Mouse (Mus musculus) neutrophil, adult 5-6 weeks (primary cell): ENCODE measurements around the gene Cend1. TPM values are rescaled to one million over a fixed set of nuclear protein-coding genes. Genes with fewer than 3 reads are reported as not detected.
"Not testable (repeated sequence)": the region's sequence is repeated elsewhere in the genome, so short reads cannot be mapped to it uniquely, and the experiment has no call there.

Source experiments
- ATAC-seq: fragments of 151-379, 151-347 bp; 2 replicates; pipeline ENCODE4 v1.8.0; 2017; ENCODE audit warnings: mild to moderate bottlenecking, moderate TSS enrichment; ENCODE audit not compliant: insufficient number of reproducible peaks, poor library complexity, low FRiP score, severe bottlenecking; ENCODE audit errors: extremely low read depth
- total RNA-seq: library from RNA; stranded (forward); fragments of 200-1000 nt; gene quantifications from 2 replicates; pipeline ENCODE4 v1.2.3, GENCODE M21; 2017

The Cend1 gene
- total RNA-seq, 1 experiment from 2014 or later, result not detected

DNA sequence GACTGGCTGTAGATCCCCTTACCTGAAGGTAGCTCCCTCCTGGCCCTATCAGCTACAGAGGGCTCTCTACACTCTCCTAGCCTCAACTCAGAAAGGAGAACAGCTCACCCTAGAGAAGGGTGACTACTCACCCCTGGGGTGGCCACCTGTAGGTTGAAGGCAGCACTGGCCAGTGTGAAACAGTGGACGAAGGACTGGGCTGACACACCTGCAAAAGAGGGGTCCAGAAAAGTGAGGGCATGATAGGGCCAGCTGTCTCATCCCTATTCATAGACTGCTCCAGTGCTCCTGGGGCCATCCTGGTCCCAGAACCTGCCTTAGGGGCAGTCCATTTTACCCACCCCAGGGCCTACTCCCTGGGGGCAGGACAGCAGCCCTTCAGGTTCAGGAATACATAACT is 17.6 kb downstream of the Cend1 start:
- ATAC-seq, result no peak

- no peak for ATAC-seq
These were observed 18.7 kb downstream of the Cend1 start for GRCm38 (mm10) chr7:141410631-141411030.

DNA sequence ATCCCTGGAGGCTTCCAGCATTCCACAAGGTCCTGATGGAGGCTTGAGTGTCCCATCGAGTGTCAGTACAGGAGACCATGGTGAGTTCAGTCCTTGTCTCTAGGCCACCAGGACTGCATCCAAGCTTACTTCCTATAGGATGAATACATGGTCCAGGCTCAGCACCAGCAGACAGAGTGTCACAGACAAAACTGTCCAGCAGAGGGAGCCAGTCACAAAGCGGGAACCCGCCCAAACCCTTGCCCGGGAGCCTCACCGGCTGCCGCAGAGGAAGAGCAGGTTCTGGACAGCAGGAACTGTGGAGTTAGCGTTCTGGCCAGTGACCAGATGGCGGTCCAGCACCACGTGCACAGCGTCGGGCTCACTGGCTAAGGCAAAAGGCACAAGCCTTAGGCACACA is 20.5 kb downstream of the Cend1 start:
- ATAC-seq, result peak; percentile 83

- not testable (repeated sequence) for ATAC-seq
These were observed 21.6 kb downstream of the Cend1 start for GRCm38 (mm10) chr7:141407670-141408069.

GRCm38 (mm10) chr7:141405466-141405865 is 23.8 kb downstream of the Cend1 start:
- ATAC-seq, result no peak

DNA sequence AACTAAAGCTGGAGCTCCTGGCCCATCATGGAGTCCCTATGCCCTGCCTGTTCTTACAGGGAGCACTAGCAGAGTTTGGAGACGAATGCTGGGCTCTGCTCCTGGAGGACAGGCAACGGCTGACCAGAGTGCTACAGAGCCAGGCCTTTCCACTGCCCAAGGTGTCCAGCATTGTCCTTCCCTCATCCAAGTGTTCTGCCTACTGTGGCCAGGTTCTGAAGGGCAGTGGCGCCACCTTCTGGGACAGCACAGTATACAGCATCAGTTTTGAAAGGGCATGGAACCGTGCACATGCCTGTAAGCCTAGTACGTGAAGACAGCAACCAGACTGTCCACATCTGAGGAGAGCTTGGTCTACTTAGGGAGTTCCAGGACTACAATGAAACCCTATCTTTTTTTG is 26.0 kb downstream of the Cend1 start:
- peak; percentile 82 for ATAC-seq

DNA sequence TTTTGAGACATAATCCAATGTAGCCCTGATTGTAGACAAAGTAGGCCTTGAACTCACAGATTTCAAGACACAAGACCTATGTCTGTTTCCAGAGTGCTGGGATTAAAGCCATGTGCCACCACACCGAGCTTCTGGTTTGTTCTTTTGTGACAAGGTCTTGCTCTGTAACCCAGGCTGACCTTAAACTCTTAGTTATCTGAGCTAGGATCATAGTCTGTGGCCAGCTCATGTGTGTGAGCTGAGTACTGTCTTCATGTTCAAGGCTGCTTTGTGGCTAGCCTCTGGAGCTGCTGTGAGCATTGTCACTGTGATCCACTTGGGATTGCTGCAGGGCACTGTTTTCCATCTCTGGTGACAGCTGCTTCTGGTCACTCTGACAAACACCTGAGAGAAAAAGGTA is 33.9 kb downstream of the Cend1 start:
- no peak for ATAC-seq

DNA sequence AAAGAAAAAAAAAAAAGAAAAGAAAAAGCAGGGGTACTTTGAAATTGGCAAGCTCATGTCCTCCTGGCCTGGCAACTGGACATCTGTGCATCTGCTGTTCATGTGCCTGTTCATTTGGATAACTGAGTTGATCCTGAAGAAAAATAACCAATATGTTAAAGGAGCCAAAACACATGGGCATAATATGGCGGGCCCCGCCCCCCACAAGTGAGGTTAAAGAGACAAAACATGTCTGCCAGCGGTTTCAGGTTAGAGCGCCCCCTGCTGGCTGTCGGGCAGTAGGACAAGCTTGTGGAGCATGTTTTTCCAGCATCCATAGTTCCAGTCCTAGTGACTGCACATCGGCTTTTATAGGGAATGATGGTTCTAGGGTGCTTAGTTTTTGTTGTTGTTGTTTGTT is 34.5 kb downstream of the Cend1 start:
- ATAC-seq, result peak; percentile 33

DNA sequence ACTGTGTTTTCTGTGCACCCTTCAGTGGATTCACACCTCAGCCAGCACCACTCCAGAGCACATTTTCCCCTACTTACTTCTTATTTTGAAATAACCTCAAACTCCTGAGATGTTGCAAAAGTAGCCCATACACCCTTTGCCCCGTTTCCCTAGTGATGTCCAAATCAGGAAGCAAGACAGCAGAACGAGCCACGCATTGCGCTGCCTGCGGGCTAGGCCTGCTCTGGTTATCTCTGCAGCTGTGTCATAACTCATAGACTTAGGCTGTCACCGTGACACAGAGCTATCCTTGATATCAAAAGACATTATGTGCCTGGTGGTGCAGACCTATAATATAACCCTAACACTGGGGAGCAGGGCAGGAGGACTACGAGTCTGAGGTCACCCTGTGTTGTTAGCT is 35.1 kb downstream of the Cend1 start:
- ATAC-seq, result peak; percentile 59

DNA sequence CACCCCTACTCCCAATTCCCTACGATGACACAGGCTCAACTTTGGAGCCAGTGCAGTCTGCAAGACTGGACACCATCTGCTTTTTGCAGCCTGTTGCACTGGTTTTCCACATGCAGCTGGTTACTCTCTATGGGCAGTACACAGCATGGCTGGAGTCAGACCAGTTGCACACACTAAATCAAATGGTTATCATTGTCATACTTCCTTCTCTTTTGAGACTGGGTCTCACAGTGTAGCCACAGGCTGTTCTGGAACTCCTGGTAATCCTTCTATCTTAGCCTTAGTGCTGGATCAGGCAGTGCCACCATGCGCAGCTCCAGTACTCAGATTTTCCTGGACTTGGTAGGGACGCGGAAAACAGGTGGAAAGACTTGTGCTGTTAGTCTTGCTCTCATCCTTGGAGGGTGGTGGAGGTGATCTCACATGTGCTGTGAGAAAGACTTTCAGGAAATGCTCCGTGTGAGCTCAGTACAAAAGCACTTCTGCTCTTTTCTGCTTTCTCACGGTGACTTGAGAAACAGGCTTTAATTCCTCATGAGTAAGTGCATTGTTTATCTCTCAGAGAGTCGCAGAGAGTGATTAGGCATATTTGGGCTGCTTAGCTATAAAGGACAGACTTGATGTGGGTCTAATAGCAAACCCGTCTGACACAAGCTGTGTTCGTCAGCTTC is 36.6 kb downstream of the Cend1 start:
- ATAC-seq, result peak; percentile 50

- ATAC-seq, result peak; percentile 91
These were observed 37.4 kb downstream of the Cend1 start, which contains the start of gene Taldo1 for GRCm38 (mm10) chr7:141391625-141392551. TSS of gene Taldo1 (plus strand) at chr7:141392199.

DNA sequence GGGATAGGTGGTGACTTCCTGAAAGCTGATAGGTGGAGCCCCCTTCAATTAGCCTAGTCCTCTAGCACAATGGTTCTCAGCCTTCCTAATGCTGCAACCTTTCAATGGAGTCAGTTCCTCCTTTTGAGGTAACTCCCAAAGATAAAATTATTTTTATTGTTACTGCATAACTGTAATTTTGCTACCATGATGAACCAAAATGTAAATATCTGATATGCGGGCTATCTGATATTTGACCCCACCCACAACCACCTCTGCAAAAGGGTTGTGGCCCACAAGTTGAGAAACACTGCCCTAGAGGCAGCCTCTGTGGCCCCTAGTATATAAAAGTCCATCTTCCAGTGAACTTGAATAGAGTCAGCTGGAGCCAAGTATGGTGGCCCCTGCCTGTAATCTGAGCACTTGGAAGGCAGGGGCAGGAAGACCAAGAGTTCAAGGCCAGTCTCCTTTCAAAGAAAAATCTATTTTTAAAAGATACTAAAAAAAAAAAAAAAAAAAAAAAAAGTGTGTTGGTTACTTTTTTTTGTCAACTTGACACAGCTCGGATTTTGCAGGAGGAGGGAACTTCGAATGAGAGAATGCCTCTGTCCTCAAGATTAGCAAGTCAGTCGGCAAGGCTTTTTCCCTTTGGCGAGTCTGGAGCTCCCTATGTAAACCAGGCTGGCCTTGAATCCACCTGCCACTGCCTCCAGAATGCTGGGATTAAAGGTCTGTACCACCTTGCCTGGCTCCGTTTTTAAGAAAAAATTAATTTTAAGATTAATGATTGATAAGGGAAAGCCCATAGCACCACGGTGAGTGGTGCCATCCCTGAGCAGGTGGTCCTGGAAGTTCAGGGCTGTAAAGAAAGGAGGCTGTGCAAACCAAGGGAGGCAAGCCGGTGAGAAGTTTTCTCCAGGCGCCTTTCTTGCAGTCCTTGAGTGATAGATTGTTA is 38.7 kb downstream of the Cend1 start:
- no peak for ATAC-seq

- no peak for ATAC-seq
These were observed 40.7 kb downstream of the Cend1 start for GRCm38 (mm10) chr7:141388487-141389109.

GRCm38 (mm10) chr7:141387807-141388486 is 41.3 kb downstream of the Cend1 start:
- ATAC-seq, result no peak

DNA sequence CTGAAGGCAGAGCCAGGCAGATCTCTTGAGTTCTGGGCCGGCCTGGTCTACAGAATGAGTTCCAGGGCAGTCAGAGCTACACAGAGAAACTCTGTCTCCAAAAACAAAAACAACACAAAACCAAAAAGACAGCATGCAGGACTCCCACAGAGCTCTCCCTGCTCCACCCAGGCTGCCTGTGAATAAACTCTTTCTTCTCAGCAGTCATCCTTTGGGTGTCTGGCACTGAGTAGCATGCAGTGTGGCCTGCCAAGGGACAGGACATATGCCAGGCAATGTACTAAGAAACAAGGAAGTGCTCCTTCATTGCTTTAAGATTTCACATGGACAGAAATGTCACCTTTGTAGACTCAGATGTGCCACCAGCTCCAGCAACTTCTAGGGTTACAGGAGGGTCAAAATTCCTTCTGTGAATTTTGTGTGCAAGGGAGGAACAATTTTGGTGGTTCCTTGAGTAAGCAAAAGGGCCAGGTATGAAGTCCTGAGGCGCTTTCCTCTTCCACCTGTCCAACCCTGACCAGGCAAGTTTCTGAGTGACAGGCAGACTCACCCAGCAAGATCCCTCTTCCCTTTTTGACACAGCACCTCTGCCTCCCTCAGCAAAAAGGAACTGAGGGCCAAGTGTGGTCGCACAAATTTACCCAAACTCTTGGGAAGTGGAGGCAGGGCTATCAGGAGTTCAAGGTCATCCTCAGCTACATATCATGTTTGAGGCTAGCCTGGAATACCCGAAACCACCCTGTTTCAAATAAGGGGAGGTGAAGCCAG is 48.0 kb downstream of the Cend1 start:
- ATAC-seq, result peak; percentile 43; the same call in 1 of the 2 replicates

DNA sequence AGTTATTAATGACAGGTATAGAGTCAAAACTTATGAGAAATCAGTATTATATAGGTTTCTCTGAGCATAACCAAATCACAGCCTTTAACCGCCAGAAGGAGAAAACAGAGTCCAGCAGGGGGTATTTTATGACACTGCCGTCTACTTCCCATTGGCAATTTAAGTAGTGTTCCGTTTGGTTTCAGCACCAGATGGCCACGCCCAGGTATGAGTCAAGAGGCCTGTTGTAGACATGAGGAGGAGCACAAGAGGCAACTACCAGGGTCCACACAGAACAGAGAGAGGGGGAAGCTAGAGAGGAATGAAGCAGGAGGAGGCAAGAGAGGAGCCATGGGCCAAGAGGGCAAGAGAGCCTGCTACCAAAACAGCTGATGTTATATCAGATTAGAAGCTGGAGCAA is 49.7 kb downstream of the Cend1 start:
- ATAC-seq, result peak; percentile 81
